Mouse (Mus musculus) adrenal gland, postnatal 10 days (tissue): ENCODE data around the gene Elfn2. TPM values are rescaled to one million over a fixed set of nuclear protein-coding genes. Genes with fewer than 3 reads are reported as not detected.

ENCODE experiments used
- DNase-seq: peaks from one replicate; pipeline ENCODE4 v3.0.0; 2021; ENCODE audit warnings: mixed read lengths
- long read RNA-seq, 2 experiments: library from polyadenylated mRNA; stranded (forward); transcript quantifications; one replicate each; pipeline ENCODE4 v2.0.0; 2021
- total RNA-seq, 2 experiments: library from RNA; stranded (reverse); gene quantifications; 2 replicates each; pipeline ENCODE4 v1.2.3; 2021

Gene Elfn2
- 1 to 10 TPM; 2.5 to 2.9 TPM for total RNA-seq
- long read RNA-seq, experiment 1, partial matches to known transcripts: 0 of 1 reads
- long read RNA-seq, experiment 1, other reads (novel, unspliced or antisense): 1 of 1 reads
- long read RNA-seq, experiment 2, partial matches to known transcripts: 0 of 1 reads
- long read RNA-seq, experiment 2, other reads (novel, unspliced or antisense): 1 of 1 reads

GRCm38 (mm10) chr15:78718290-78719250 is at the start of gene Elfn2:
Gene Elfn2 (minus strand): TSS chr15:78718771.
- peak; percentile 30 for DNase-seq

- no peak for DNase-seq
Measured at GRCm38 (mm10) chr15:78763704-78764103, 45.1 kb upstream of the Elfn2 start.

GRCm38 (mm10) chr15:78763210-78763609 is 44.6 kb upstream of the Elfn2 start:
- DNase-seq: no peak

GRCm38 (mm10) chr15:78761112-78761511 is 42.5 kb upstream of the Elfn2 start:
- DNase-seq: no peak

GRCm38 (mm10) chr15:78758132-78758531 is 39.6 kb upstream of the Elfn2 start:
- DNase-seq: no peak

GRCm38 (mm10) chr15:78755966-78756725 is 37.6 kb upstream of the Elfn2 start:
- peak; percentile 42 for DNase-seq

GRCm38 (mm10) chr15:78755226-78755625 is 36.7 kb upstream of the Elfn2 start:
- peak; percentile 54 for DNase-seq

GRCm38 (mm10) chr15:78754144-78754543 is 35.6 kb upstream of the Elfn2 start:
- no peak for DNase-seq

GRCm38 (mm10) chr15:78752991-78753390 is 34.4 kb upstream of the Elfn2 start:
- DNase-seq: no peak

- no peak for DNase-seq
Measured at GRCm38 (mm10) chr15:78750608-78751350, 32.2 kb upstream of the Elfn2 start.

GRCm38 (mm10) chr15:78749855-78750254 is 31.3 kb upstream of the Elfn2 start:
- peak; percentile 65 for DNase-seq

- peak; percentile 88 for DNase-seq
Measured at GRCm38 (mm10) chr15:78744206-78744605, 25.6 kb upstream of the Elfn2 start.

- no peak for DNase-seq
Measured at GRCm38 (mm10) chr15:78742831-78743230, 24.3 kb upstream of the Elfn2 start.

GRCm38 (mm10) chr15:78740662-78741061 is 22.1 kb upstream of the Elfn2 start:
- DNase-seq: no peak

GRCm38 (mm10) chr15:78737146-78737545 is 18.6 kb upstream of the Elfn2 start:
- no peak for DNase-seq

- peak; percentile 53 for DNase-seq
Measured at GRCm38 (mm10) chr15:78736681-78737100, 18.1 kb upstream of the Elfn2 start.

- DNase-seq: no peak
Measured at GRCm38 (mm10) chr15:78736181-78736579, 17.6 kb upstream of the Elfn2 start.

GRCm38 (mm10) chr15:78735431-78736180 is 17.0 kb upstream of the Elfn2 start:
- DNase-seq: no peak

GRCm38 (mm10) chr15:78731830-78732229 is 13.3 kb upstream of the Elfn2 start:
- no peak for DNase-seq

GRCm38 (mm10) chr15:78730315-78731049 is 11.9 kb upstream of the Elfn2 start:
- DNase-seq: no peak
